10 mouse cellular contexts compared by ENCODE assay signal in the genomic region with DNA sequence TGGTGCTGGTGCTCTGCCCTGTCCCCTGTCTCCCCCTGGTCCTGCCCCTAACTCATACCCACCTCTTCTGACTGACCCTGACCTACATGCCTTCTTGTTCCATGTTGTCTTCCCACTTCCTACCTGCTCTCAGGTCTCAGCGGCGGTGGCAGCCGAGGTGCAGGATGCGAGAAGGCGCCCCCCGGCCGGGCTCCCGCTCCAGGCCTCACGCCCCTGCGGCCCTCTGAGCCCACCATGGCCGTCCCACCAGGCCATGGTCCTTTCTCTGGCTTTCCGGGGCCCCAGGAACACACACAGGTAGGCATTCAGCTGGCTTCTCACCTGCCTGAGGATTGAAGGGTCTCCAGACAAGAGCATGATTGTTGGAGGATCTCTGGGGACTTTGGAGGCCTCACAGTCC. TPM values are rescaled to one million over a fixed set of nuclear protein-coding genes. Genes with fewer than 3 reads are reported as not detected.
DNase-seq lines count a peak whose midpoint lies in the region; ATAC-seq lines count a peak whose summit lies in the region.
"Had no signal": no experiment of that assay in that cellular context is flagged by ENCODE, and none has a peak within 500 bp of the region (broad histone marks: within the 10 kb centered on the region; RNA-seq: fewer than 3 reads in every experiment).

No protein-coding gene starts in this region.

- H3K4me2 ChIP-seq in heart, embryonic 13.5 days = no peak overlapping the region
- H3K4me2 ChIP-seq in embryonic facial prominence, embryonic 11.5 days (ENCODE audit: low read depth, low read length) = peak overlapping the region; percentile 83; the same call in 1 of the 2 replicates
- peak overlapping the region; percentile 56; the same call in 1 of the 2 replicates for H3K4me2 ChIP-seq in hindbrain, embryonic 11.5 days (replicated peaks; ENCODE audit: low read depth, low read length)
- H3K4me2 ChIP-seq in midbrain, embryonic 13.5 days (replicated peaks) = peak overlapping the region; percentile 86

- H3K27ac ChIP-seq in heart, embryonic 13.5 days (replicated peaks) = no peak overlapping the region
- H3K27ac ChIP-seq in embryonic facial prominence, embryonic 11.5 days (replicated peaks; ENCODE audit: low read depth, low read length) = no peak overlapping the region
- peak overlapping the region; percentile 96; the same call in 1 of the 2 replicates for H3K27ac ChIP-seq in hindbrain, embryonic 11.5 days (ENCODE audit: low read depth, low read length)
- H3K27ac ChIP-seq in midbrain, embryonic 13.5 days = no peak overlapping the region

- H3K36me3 ChIP-seq in heart, embryonic 13.5 days = peaks cover 77% of the 10 kb centered on the region
- peaks cover 41% of the 10 kb centered on the region for H3K36me3 ChIP-seq in embryonic facial prominence, embryonic 11.5 days (replicated peaks; ENCODE audit: control insufficient read depth, insufficient read depth, low read depth, low read length)
- peaks cover 43% of the 10 kb centered on the region for H3K36me3 ChIP-seq in hindbrain, embryonic 11.5 days (ENCODE audit: control insufficient read depth, insufficient read depth, low read length)
- peaks cover 73% of the 10 kb centered on the region for H3K36me3 ChIP-seq in midbrain, embryonic 13.5 days

- no peaks in the 10 kb centered on the region for H3K9me3 ChIP-seq in heart, embryonic 13.5 days
- no peaks in the 10 kb centered on the region for H3K9me3 ChIP-seq in embryonic facial prominence, embryonic 11.5 days (replicated peaks; ENCODE audit: control insufficient read depth, low read length)
- no peaks in the 10 kb centered on the region for H3K9me3 ChIP-seq in hindbrain, embryonic 11.5 days (ENCODE audit: control insufficient read depth, low read length)
- no peaks in the 10 kb centered on the region for H3K9me3 ChIP-seq in midbrain, embryonic 13.5 days

- 94% methylated on average over 12 of the region's 12 CpGs for WGBS in heart, embryonic 13.5 days
- WGBS in embryonic facial prominence, embryonic 11.5 days = 90% methylated on average over 12 of the region's 12 CpGs
- WGBS in hindbrain, embryonic 11.5 days = 91% methylated on average over 12 of the region's 12 CpGs
- WGBS in midbrain, embryonic 13.5 days = 95% methylated on average over 12 of the region's 12 CpGs

- no peak for ATAC-seq in heart, embryonic 13.5 days (ENCODE audit: extremely low read depth, insufficient number of reproducible peaks, low FRiP score, low TSS enrichment)
- ATAC-seq in embryonic facial prominence, embryonic 11.5 days (replicated peaks; ENCODE audit: insufficient number of reproducible peaks, low FRiP score, low TSS enrichment, low read depth) = no peak
- no peak for ATAC-seq in hindbrain, embryonic 11.5 days (ENCODE audit: low FRiP score)
- no peak for ATAC-seq in midbrain, embryonic 13.5 days

- intact Hi-C loops in heart, postnatal 10 days (cut with DNase I) = no loop called here

- peak overlapping the region; percentile 96; the same call in 1 of the 2 replicates for H3K9ac ChIP-seq in heart, embryonic 13.5 days
- H3K9ac ChIP-seq in embryonic facial prominence, embryonic 11.5 days (replicated peaks; ENCODE audit: low read length) = no peak overlapping the region
- no peak overlapping the region for H3K9ac ChIP-seq in hindbrain, embryonic 11.5 days (ENCODE audit: low read depth, low read length)
- H3K9ac ChIP-seq in midbrain, embryonic 13.5 days (replicated peaks) = peak overlapping the region; percentile 96; the same call in 1 of the 2 replicates

- H3K4me1 ChIP-seq in heart, embryonic 13.5 days = peaks cover 13% of the 10 kb centered on the region
- H3K4me1 ChIP-seq in embryonic facial prominence, embryonic 11.5 days (ENCODE audit: control insufficient read depth, insufficient read depth, low read length) = no peaks in the 10 kb centered on the region
- H3K4me1 ChIP-seq in hindbrain, embryonic 11.5 days (replicated peaks; ENCODE audit: control insufficient read depth, insufficient read depth, low read length) = no peaks in the 10 kb centered on the region; the same call in 1 of the 2 replicates
- H3K4me1 ChIP-seq in midbrain, embryonic 13.5 days (replicated peaks) = peaks cover 14% of the 10 kb centered on the region

- H3K4me3 ChIP-seq in heart, embryonic 13.5 days = 0 out of 2 replicates have a peak overlapping the region, but pooled peaks have one; percentile 4
- no peak overlapping the region for H3K4me3 ChIP-seq in embryonic facial prominence, embryonic 11.5 days (ENCODE audit: low read depth, low read length)
- H3K4me3 ChIP-seq in hindbrain, embryonic 11.5 days (ENCODE audit: low read depth, low read length) = 0 out of 2 replicates have a peak overlapping the region, but pooled peaks have one; percentile 4
- peak overlapping the region; percentile 95 for H3K4me3 ChIP-seq in midbrain, embryonic 13.5 days (replicated peaks)

- no peaks in the 10 kb centered on the region for H3K27me3 ChIP-seq in heart, embryonic 13.5 days (replicated peaks)
- H3K27me3 ChIP-seq in embryonic facial prominence, embryonic 11.5 days (ENCODE audit: control insufficient read depth, insufficient read depth, low read length) = no peaks in the 10 kb centered on the region
- no peaks in the 10 kb centered on the region for H3K27me3 ChIP-seq in hindbrain, embryonic 11.5 days (ENCODE audit: control insufficient read depth, insufficient read depth, low read length)
- no peaks in the 10 kb centered on the region for H3K27me3 ChIP-seq in midbrain, embryonic 13.5 days

- no peak for DNase-seq in heart, postnatal 10 days
- no peak for DNase-seq in embryonic facial prominence, embryonic 11.5 days (ENCODE audit: low spot score)
- DNase-seq in hindbrain, embryonic 11.5 days (ENCODE audit: low spot score) = no peak
- DNase-seq in frontal cortex, adult 2 months (ENCODE audit: extremely low spot score in 1 of 2, low spot score in 1 of 2) = no peak
- DNase-seq in right cerebral cortex, postnatal 36 days (ENCODE audit: low spot score in 2 of 2) = no peak
- no peak for DNase-seq in urinary bladder, postnatal 4 days (ENCODE audit: low spot score in 2 of 2)
- DNase-seq: cerebellum, adult 8-10 months; lung, postnatal 36 days had no signal

RNA-seq across cellular contexts. Expression of a gene that starts 2.1 kb away (rescaled TPM):
- polyA plus RNA-seq in heart, embryonic 13.5 days (2015; fragmentation: Nextera tagmentation; extraction: Ambion mirVana) = 8.8 and 9.0 TPM in 2 replicates
- total RNA-seq in heart, postnatal 10 days (2021) = 10 to 100 TPM; 32.2 to 35.6 TPM
- 14.1 and 14.3 TPM in 2 replicates for polyA plus RNA-seq in embryonic facial prominence, embryonic 11.5 days (2014; fragmentation: Nextera tagmentation; extraction: Ambion mirVana)
- 18.1 and 23.5 TPM in 2 replicates for polyA plus RNA-seq in hindbrain, embryonic 11.5 days (2014; fragmentation: Nextera tagmentation; extraction: Ambion mirVana)
- polyA plus RNA-seq in midbrain, embryonic 13.5 days (2015; fragmentation: Nextera tagmentation; extraction: Ambion mirVana) = 18.5 and 20.8 TPM in 2 replicates
- polyA plus RNA-seq in frontal cortex, adult 2 months (2012; rRNA removed) = 34.0 and 36.2 TPM in 2 replicates

RNA-seq across cellular contexts. Expression of a gene that starts 11.9 kb away (rescaled TPM):
- 81.3 and 86.7 TPM in 2 replicates for polyA plus RNA-seq in heart, embryonic 13.5 days (2015; fragmentation: Nextera tagmentation; extraction: Ambion mirVana)
- total RNA-seq in heart, postnatal 10 days (2021) = 10 to 100 TPM; 46.8 to 50.0 TPM
- polyA plus RNA-seq in embryonic facial prominence, embryonic 11.5 days (2014; fragmentation: Nextera tagmentation; extraction: Ambion mirVana) = 40.5 and 46.6 TPM in 2 replicates
- polyA plus RNA-seq in hindbrain, embryonic 11.5 days (2014; fragmentation: Nextera tagmentation; extraction: Ambion mirVana) = 38.3 and 45.9 TPM in 2 replicates
- polyA plus RNA-seq in midbrain, embryonic 13.5 days (2015; fragmentation: Nextera tagmentation; extraction: Ambion mirVana) = 89.5 and 98.1 TPM in 2 replicates
- 90.7 and 99.6 TPM in 2 replicates for polyA plus RNA-seq in frontal cortex, adult 2 months (2012; rRNA removed)

RNA-seq across cellular contexts. Expression of a gene that starts 52.1 kb away (rescaled TPM):
- polyA plus RNA-seq in heart, embryonic 13.5 days (2015; fragmentation: Nextera tagmentation; extraction: Ambion mirVana) = 0.05 TPM in 1 of 2 replicates, not detected in the other
- not detected for total RNA-seq in heart, postnatal 10 days (2021)
- 0.06 TPM in 1 of 2 replicates, not detected in the other for polyA plus RNA-seq in embryonic facial prominence, embryonic 11.5 days (2014; fragmentation: Nextera tagmentation; extraction: Ambion mirVana)
- 0.05 and 0.07 TPM in 2 replicates for polyA plus RNA-seq in hindbrain, embryonic 11.5 days (2014; fragmentation: Nextera tagmentation; extraction: Ambion mirVana)
- polyA plus RNA-seq in midbrain, embryonic 13.5 days (2015; fragmentation: Nextera tagmentation; extraction: Ambion mirVana) = 0.05 TPM in 2 replicates
- polyA plus RNA-seq in frontal cortex, adult 2 months (2012; rRNA removed) = 0.02 TPM in 1 of 2 replicates, not detected in the other

Comparison
In these comparisons a context has a peak if more than half of its experiments do, and no peak if none do; other contexts are left out.
1. H3K9ac ChIP-seq: peak in heart, embryonic 13.5 days (single experiment) and midbrain, embryonic 13.5 days (single experiment); none in embryonic facial prominence, embryonic 11.5 days (single experiment) and hindbrain, embryonic 11.5 days (single experiment).